Mouse (Mus musculus) heart, embryonic 11.5 days (tissue): ENCODE data around the gene Sys1. TPM values are rescaled to one million over a fixed set of nuclear protein-coding genes. Genes with fewer than 3 reads are reported as not detected.

Experiments
- polyA plus RNA-seq: library from polyadenylated mRNA; unstranded; fragments of >200 nt; fragmentation: Nextera tagmentation; extraction: Ambion mirVana; gene quantifications from 2 replicates; pipeline ENCODE4 v1.2.1, GENCODE M21; 2014

The Sys1 gene
- polyA plus RNA-seq, 1 experiment from 2014 or later, result 37.0 TPM

Other genes starting within 250 kb of the Sys1 start
- gene Wfdc15b, start 235.3 kb upstream of the Sys1 start, polyA plus RNA-seq, result not detected in 2 replicates
- not detected in 2 replicates for gene Svs2, start 218.5 kb upstream of the Sys1 start, polyA plus RNA-seq
- not detected in 2 replicates for gene Svs3b, start 200.3 kb upstream of the Sys1 start, polyA plus RNA-seq
- gene Svs4, start 178.5 kb upstream of the Sys1 start, polyA plus RNA-seq, result not detected in 2 replicates
- not detected in 2 replicates for gene Svs3a, start 167.7 kb upstream of the Sys1 start, polyA plus RNA-seq
- gene Svs6, start 140.2 kb upstream of the Sys1 start, polyA plus RNA-seq, result not detected in 2 replicates
- gene Svs5, start 124.2 kb upstream of the Sys1 start, polyA plus RNA-seq, result not detected in 2 replicates
- 0.39 and 0.97 TPM in 2 replicates for gene Slpi, start 67.9 kb upstream of the Sys1 start, polyA plus RNA-seq
- 0.06 and 0.19 TPM in 2 replicates for gene Rbpjl, start 53.8 kb upstream of the Sys1 start, polyA plus RNA-seq
- 0.34 and 0.77 TPM in 2 replicates for gene Matn4, start 51.8 kb upstream of the Sys1 start, polyA plus RNA-seq
- gene Sdc4, start 13.1 kb upstream of the Sys1 start, polyA plus RNA-seq, result 33.9 and 34.6 TPM in 2 replicates
- 4.8 and 8.4 TPM in 2 replicates for gene Gm20458, start 4.0 kb downstream of the Sys1 start, polyA plus RNA-seq
- gene Trp53tg5, start 16.8 kb downstream of the Sys1 start, polyA plus RNA-seq, result not detected in 2 replicates
- gene Dbndd2, start 29.1 kb downstream of the Sys1 start, polyA plus RNA-seq, result 16.5 and 21.9 TPM in 2 replicates
- gene Pigt, start 40.6 kb downstream of the Sys1 start, polyA plus RNA-seq, result 63.0 and 66.0 TPM in 2 replicates
- gene Wfdc2, start 105.4 kb downstream of the Sys1 start, polyA plus RNA-seq, result 6.6 and 10.3 TPM in 2 replicates
- not detected in 2 replicates for gene Spint3, start 116.5 kb downstream of the Sys1 start, polyA plus RNA-seq
- gene Wfdc6a, start 128.5 kb downstream of the Sys1 start, polyA plus RNA-seq, result not detected in 2 replicates
- gene Eppin, start 136.6 kb downstream of the Sys1 start, polyA plus RNA-seq, result not detected in 2 replicates
- not detected in 2 replicates for gene Wfdc6b, start 156.6 kb downstream of the Sys1 start, polyA plus RNA-seq
- gene Wfdc8, start 156.7 kb downstream of the Sys1 start, polyA plus RNA-seq, result not detected in 2 replicates
- gene Wfdc16, start 181.8 kb downstream of the Sys1 start, polyA plus RNA-seq, result not detected in 2 replicates
- 0.53 TPM in 1 of 2 replicates, not detected in the other for gene Wfdc10, start 199.1 kb downstream of the Sys1 start, polyA plus RNA-seq
- gene Wfdc9, start 199.6 kb downstream of the Sys1 start, polyA plus RNA-seq, result not detected in 2 replicates
- gene Wfdc11, start 217.1 kb downstream of the Sys1 start, polyA plus RNA-seq, result not detected in 2 replicates
- not detected in 2 replicates for gene Wfdc13, start 228.1 kb downstream of the Sys1 start, polyA plus RNA-seq
- not detected in 2 replicates for gene Spint4, start 241.5 kb downstream of the Sys1 start, polyA plus RNA-seq